Mouse (Mus musculus): Measurements from ENCODE around the gene B4galnt2. TPM values are rescaled to one million over a fixed set of nuclear protein-coding genes. Genes with fewer than 3 reads are reported as not detected.
"Not testable (repeated sequence)": the region's sequence is repeated elsewhere in the genome, so short reads cannot be mapped to it uniquely, and the experiment has no call there.

The B4galnt2 gene
- total and polyA plus RNA-seq, 2 experiments from 2014 or later = not detected

- Histone ChIP-seq H3K4me1 (ENCODE audit: insufficient read depth, low read length) (no peaks in the 10 kb centered on the region), H3K36me3 (ENCODE audit: insufficient read depth, low read length) (no peaks in the 10 kb centered on the region), H3K27ac (ENCODE audit: low read depth, low read length) (no peak overlapping the region), H3K4me2 (ENCODE audit: low read depth, low read length, poor library complexity, severe bottlenecking) (no peak overlapping the region), H3K9me3 (ENCODE audit: low read length) (peaks cover 5% of the 10 kb centered on the region; the same call in 1 of the 2 replicates), H3K4me3 (ENCODE audit: low read depth, low read length) (no peak overlapping the region), H3K9ac (replicated peaks; ENCODE audit: low read length, poor library complexity, severe bottlenecking) (no peak overlapping the region), H3K27me3 (ENCODE audit: insufficient read depth, low read length) (peaks cover 7% of the 10 kb centered on the region)
- no peak for TF ChIP-seq CTCF (IDR thresholded peaks at IDR 0.05)
- 7% methylated on average over 2 of the region's 2 CpGs for WGBS
- DNase-seq (ENCODE audit: low spot score) (no peak), ATAC-seq (ENCODE audit: low FRiP score) (no peak)
Measured at GRCm38 (mm10) chr11:95924215-95924614, 9.5 kb upstream of the B4galnt2 start.

DNA sequence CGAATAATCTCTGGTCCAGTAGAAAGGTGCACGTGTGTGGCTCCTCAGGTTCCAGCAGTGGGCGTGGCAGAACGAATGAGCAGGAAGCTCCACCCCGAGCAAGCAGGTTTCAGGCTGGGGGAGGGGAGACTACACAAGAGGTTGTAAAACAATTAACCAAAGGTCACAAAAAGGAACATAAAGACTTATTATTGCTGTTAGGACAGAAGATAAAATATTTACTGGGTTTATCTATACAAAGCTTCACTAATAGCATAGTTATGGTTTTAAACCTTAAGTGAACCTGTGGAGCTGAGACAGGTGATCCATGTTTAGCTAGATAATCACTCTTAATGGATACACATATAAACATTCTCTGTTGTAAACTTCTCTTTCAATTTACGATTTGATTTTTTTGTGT, 8.8 kb upstream of the B4galnt2 start:
- not testable (repeated sequence) for H3K4me2 ChIP-seq (ENCODE audit: low read depth, low read length, poor library complexity, severe bottlenecking); H3K36me3 ChIP-seq (ENCODE audit: insufficient read depth, low read length); H3K9ac ChIP-seq (replicated peaks; ENCODE audit: low read length, poor library complexity, severe bottlenecking); H3K4me3 ChIP-seq (ENCODE audit: low read depth, low read length); DNase-seq (ENCODE audit: low spot score); ATAC-seq (ENCODE audit: low FRiP score); H3K9me3 ChIP-seq (ENCODE audit: low read length); H3K27ac ChIP-seq (ENCODE audit: low read depth, low read length); H3K27me3 ChIP-seq (ENCODE audit: insufficient read depth, low read length); H3K4me1 ChIP-seq (ENCODE audit: insufficient read depth, low read length)
- 3% methylated on average over 3 of the region's 6 CpGs for WGBS

- no peak overlapping the region for H3K4me2 ChIP-seq (ENCODE audit: low read depth, low read length, poor library complexity, severe bottlenecking)
- H3K4me3 ChIP-seq (ENCODE audit: low read depth, low read length) = no peak overlapping the region
- H3K9me3 ChIP-seq (ENCODE audit: low read length) = no peaks in the 10 kb centered on the region
- no peak overlapping the region for H3K27ac ChIP-seq (ENCODE audit: low read depth, low read length)
- DNase-seq (ENCODE audit: low spot score) (no peak), ATAC-seq (ENCODE audit: low FRiP score) (no peak)
- H3K9ac ChIP-seq (replicated peaks; ENCODE audit: low read length, poor library complexity, severe bottlenecking) = no peak overlapping the region
- TF ChIP-seq CTCF (IDR thresholded peaks at IDR 0.05) = no peak
- H3K36me3 ChIP-seq (ENCODE audit: insufficient read depth, low read length) = no peaks in the 10 kb centered on the region
- H3K4me1 ChIP-seq (ENCODE audit: insufficient read depth, low read length) = no peaks in the 10 kb centered on the region
- WGBS = 56% methylated on average over 12 of the region's 12 CpGs
- H3K27me3 ChIP-seq (ENCODE audit: insufficient read depth, low read length) = peaks cover 16% of the 10 kb centered on the region
Measured at GRCm38 (mm10) chr11:95921991-95922621, 7.4 kb upstream of the B4galnt2 start.

DNA sequence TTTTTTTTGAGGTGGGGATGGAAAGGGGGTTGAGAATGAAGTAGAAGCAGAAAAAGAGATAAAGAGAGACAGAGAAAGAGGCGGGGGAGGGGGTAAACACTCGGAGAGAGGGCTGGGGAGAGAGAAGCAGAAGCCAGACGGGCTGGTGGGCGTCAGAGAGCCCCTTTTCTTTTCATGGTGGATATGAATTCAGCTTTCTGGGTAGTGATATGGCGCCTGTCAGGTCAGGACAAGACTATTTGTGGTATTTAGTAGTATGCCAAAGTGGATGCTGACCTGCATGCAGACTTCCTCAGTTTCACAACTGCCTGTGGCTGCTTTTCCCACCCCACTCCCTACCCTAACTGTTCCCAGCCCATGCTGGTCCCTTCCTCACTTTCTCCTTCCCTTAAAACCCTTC, 1.7 kb upstream of the B4galnt2 start:
- DNase-seq (ENCODE audit: low spot score) (no peak), ATAC-seq (ENCODE audit: low FRiP score) (no peak)
- WGBS = 3% methylated on average over 5 of the region's 5 CpGs
- Histone ChIP-seq H3K4me2 (ENCODE audit: low read depth, low read length, poor library complexity, severe bottlenecking) (no peak overlapping the region), H3K4me1 (ENCODE audit: insufficient read depth, low read length) (0 out of 2 replicates have a peak, but pooled peaks cover 7% of the 10 kb centered on the region), H3K4me3 (ENCODE audit: low read depth, low read length) (no peak overlapping the region), H3K36me3 (ENCODE audit: insufficient read depth, low read length) (no peaks in the 10 kb centered on the region), H3K9ac (replicated peaks; ENCODE audit: low read length, poor library complexity, severe bottlenecking) (no peak overlapping the region), H3K27ac (ENCODE audit: low read depth, low read length) (no peak overlapping the region), H3K27me3 (ENCODE audit: insufficient read depth, low read length) (peaks cover 56% of the 10 kb centered on the region), H3K9me3 (ENCODE audit: low read length) (no peaks in the 10 kb centered on the region)
- no peak for TF ChIP-seq CTCF (IDR thresholded peaks at IDR 0.05)

DNA sequence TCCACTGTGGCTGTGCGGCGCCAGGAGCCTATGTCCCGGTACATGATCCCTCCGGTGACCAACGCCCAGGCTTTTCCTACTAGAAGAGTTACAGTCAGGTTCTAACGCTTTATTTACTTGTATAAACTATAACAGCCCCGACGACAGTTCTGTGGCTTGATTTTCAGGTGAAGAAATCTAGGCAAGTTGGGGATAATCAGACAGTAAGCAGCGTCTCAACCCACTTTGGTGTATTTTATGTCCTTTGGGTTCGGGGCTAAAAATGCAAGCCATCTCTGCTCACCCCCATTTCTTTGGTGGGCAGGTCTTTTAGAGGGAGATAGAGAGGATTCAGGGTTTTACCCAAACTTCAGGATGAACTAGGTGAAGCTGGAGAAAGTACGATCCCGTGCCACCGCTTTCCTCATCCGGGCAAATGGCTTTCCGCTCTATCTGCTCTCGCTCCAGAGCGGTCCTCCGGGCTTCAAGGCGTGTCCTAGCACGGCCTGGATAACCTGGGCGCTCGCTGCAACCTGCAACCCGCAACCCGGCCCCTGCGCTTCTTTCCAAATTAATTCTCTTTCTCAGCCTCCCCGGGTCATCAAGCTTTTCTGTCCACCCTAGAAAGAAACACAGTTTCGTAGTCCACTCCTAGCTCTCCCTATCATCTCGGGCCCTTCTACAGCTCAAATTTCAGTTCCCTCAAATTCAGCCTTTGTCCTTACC, 467 bp upstream of the B4galnt2 start:
- ATAC-seq (ENCODE audit: low FRiP score) = no peak
- peak overlapping the region; percentile 14; the same call in 1 of the 2 replicates for H3K4me3 ChIP-seq (ENCODE audit: low read depth, low read length)

DNA sequence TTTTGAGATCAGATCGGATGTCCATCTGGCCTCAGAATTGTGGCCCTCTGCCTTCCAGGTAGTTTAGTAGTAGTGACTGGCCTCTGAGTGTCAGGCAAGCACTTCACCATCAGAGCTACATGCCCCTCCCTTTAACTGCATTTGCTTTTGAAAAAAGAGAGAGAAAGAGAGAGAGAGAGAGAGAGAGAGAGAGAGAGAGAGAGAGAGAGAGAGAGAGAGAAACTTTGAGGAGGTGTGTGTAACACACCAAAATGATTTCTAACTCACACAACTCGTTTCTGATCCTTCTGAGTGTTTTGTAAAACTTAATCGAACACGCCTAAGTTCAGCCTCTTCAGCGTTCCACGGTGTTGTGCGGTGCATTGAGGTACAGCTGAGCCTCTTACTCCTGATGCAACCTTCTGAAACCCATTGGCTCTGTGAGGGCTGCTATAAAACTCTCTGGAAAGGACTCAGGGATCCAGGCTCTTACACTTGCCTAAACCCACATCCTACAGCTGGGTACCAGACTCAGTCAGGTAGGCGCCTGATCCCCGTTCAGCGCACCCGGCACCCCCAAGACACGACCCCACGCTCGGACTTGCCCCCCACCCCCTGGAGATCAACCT, 628 bp downstream of the B4galnt2 start:
- no peak overlapping the region for H3K27ac ChIP-seq (ENCODE audit: low read depth, low read length)
- DNase-seq (ENCODE audit: low spot score) (no peak), ATAC-seq (ENCODE audit: low FRiP score) (no peak)
- 4% methylated on average over 14 of the region's 14 CpGs for WGBS
- peak overlapping the region; percentile 14; the same call in 1 of the 2 replicates for H3K4me3 ChIP-seq (ENCODE audit: low read depth, low read length)
- H3K4me1 ChIP-seq (ENCODE audit: insufficient read depth, low read length) = 0 out of 2 replicates have a peak, but pooled peaks cover 7% of the 10 kb centered on the region
- no peak for TF ChIP-seq CTCF (IDR thresholded peaks at IDR 0.05)
- no peaks in the 10 kb centered on the region for H3K9me3 ChIP-seq (ENCODE audit: low read length)
- H3K9ac ChIP-seq (replicated peaks; ENCODE audit: low read length, poor library complexity, severe bottlenecking) = no peak overlapping the region
- H3K36me3 ChIP-seq (ENCODE audit: insufficient read depth, low read length) = no peaks in the 10 kb centered on the region
- H3K27me3 ChIP-seq (ENCODE audit: insufficient read depth, low read length) = peaks cover 59% of the 10 kb centered on the region
- peak overlapping the region; percentile 30 for H3K4me2 ChIP-seq (ENCODE audit: low read depth, low read length, poor library complexity, severe bottlenecking)

More for the DNA sequence above, 467 bp upstream of the B4galnt2 start:
- Histone ChIP-seq H3K36me3 (ENCODE audit: insufficient read depth, low read length) (no peaks in the 10 kb centered on the region), H3K9ac (replicated peaks; ENCODE audit: low read length, poor library complexity, severe bottlenecking) (no peak overlapping the region), H3K9me3 (ENCODE audit: low read length) (no peaks in the 10 kb centered on the region), H3K4me2 (ENCODE audit: low read depth, low read length, poor library complexity, severe bottlenecking) (peak overlapping the region; percentile 37), H3K27me3 (ENCODE audit: insufficient read depth, low read length) (peaks cover 59% of the 10 kb centered on the region), H3K27ac (ENCODE audit: low read depth, low read length) (no peak overlapping the region), H3K4me1 (ENCODE audit: insufficient read depth, low read length) (0 out of 2 replicates have a peak, but pooled peaks cover 7% of the 10 kb centered on the region)
- no peak for TF ChIP-seq CTCF (IDR thresholded peaks at IDR 0.05)
- DNase-seq (ENCODE audit: low spot score) = no peak
- WGBS = 2% methylated on average over 28 of the region's 28 CpGs

Measured in midbrain, postnatal 0 days (tissue).